Mouse (Mus musculus) olfactory bulb, adult 2 months (tissue): ENCODE data around the gene Shroom3.

Experiments
- CTCF ChIP-seq: fragments of 200-500 bp; IDR thresholded peaks from 2 replicates; pipeline ENCODE4 v1.5.1; 2012; ENCODE audit warnings: low read depth, mild to moderate bottlenecking, low read length, moderate library complexity; ENCODE audit not compliant: insufficient read depth
- POLR2A ChIP-seq: fragments of 200-500 bp; IDR thresholded peaks from 2 replicates; pipeline ENCODE4 v1.6.1; 2012; ENCODE audit warnings: mild to moderate bottlenecking, low read depth, low read length, moderate library complexity; ENCODE audit not compliant: insufficient read depth

DNA sequence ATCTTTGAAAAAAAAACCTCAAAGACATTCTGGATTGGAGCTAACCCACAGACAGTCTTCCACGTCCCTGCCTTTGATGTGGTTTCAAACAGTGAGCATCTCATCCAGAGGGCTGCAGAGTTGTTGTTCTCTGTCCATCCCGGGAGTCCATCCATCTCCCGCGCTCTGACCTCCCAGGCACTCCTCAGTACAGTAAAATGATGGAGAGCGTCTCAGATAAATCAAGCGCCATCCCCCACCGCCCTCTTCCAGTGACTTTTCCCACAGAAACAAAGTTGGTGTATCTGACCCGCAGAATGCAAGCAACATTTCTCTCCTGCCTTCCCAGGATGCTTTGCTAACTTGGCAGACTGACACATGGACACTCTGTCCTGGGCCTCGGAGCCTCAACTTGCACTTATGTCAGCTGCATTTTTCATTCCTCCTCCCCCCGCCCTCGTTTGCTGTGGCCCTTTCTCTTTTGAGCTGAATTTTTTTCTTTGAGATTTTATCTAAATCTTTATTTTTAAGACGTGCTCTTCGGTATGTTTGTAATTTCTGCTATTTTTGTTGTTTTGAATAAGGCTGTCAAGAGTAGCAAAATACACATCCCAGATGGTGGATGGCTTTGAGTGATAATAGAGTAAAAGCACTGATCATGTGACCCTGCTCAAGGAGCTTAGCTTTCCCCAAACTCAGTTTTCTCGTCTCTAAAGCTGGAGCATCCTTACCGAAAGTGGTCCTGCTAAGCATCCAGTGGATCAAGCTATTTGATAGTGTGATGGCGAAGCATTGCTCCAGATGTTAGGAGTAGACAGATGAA is 9.2 kb downstream of the Shroom3 start:
- TF ChIP-seq CTCF = no peak
- TF ChIP-seq POLR2A = no peak
